In genomic region chr7:44851625-44852234, GRCm38 (mm10) we compare ENCODE assay signal across 9 mouse cellular contexts. TPM values are rescaled to one million over a fixed set of nuclear protein-coding genes. Genes with fewer than 3 reads are reported as not detected.
DNase-seq lines count a peak whose midpoint lies in the region; ATAC-seq lines count a peak whose summit lies in the region.
"Had no signal": no experiment of that assay in that cellular context is flagged by ENCODE, and none has a peak within 500 bp of the region (broad histone marks: within the 10 kb centered on the region; RNA-seq: fewer than 3 reads in every experiment).

No protein-coding gene starts in this region.

- peaks cover 24% of the 10 kb centered on the region for H3K36me3 ChIP-seq in heart, embryonic 12.5 days
- peaks cover 14% of the 10 kb centered on the region for H3K36me3 ChIP-seq in midbrain, embryonic 12.5 days
- H3K36me3 ChIP-seq in midbrain, embryonic 14.5 days (ENCODE audit: control insufficient read depth, insufficient read depth, low read length): peaks cover 20% of the 10 kb centered on the region
- H3K36me3 ChIP-seq in intestine, embryonic 15.5 days: peaks cover 13% of the 10 kb centered on the region
- peaks cover 12% of the 10 kb centered on the region for H3K36me3 ChIP-seq in neural tube, embryonic 15.5 days

- no peak for DNase-seq in heart, postnatal 10 days
- no peak for DNase-seq in midbrain, embryonic 14.5 days
- DNase-seq in retina, postnatal 1 day: no peak
- DNase-seq: kidney, postnatal 36 days had no signal

- peaks cover 67% of the 10 kb centered on the region for H3K4me1 ChIP-seq in heart, embryonic 12.5 days (replicated peaks)
- peaks cover 59% of the 10 kb centered on the region for H3K4me1 ChIP-seq in midbrain, embryonic 12.5 days
- peaks cover 40% of the 10 kb centered on the region for H3K4me1 ChIP-seq in midbrain, embryonic 14.5 days (ENCODE audit: control insufficient read depth, insufficient read depth, low read length)
- peaks cover 56% of the 10 kb centered on the region for H3K4me1 ChIP-seq in intestine, embryonic 15.5 days (replicated peaks)
- H3K4me1 ChIP-seq in neural tube, embryonic 15.5 days: peaks cover 73% of the 10 kb centered on the region

- H3K4me2 ChIP-seq in heart, embryonic 12.5 days: peak overlapping the region; percentile 94; the same call in 1 of the 2 replicates
- 0 out of 2 replicates have a peak overlapping the region, but pooled peaks have one; percentile 89 for H3K4me2 ChIP-seq in midbrain, embryonic 12.5 days (replicated peaks)
- H3K4me2 ChIP-seq in midbrain, embryonic 14.5 days (ENCODE audit: low read length): no peak overlapping the region
- 0 out of 2 replicates have a peak overlapping the region, but pooled peaks have one; percentile 85 for H3K4me2 ChIP-seq in intestine, embryonic 15.5 days (replicated peaks)
- 0 out of 2 replicates have a peak overlapping the region, but pooled peaks have one; percentile 75 for H3K4me2 ChIP-seq in neural tube, embryonic 15.5 days

- H3K27me3 ChIP-seq in heart, embryonic 12.5 days (replicated peaks): no peaks in the 10 kb centered on the region
- H3K27me3 ChIP-seq in midbrain, embryonic 12.5 days: no peaks in the 10 kb centered on the region
- no peaks in the 10 kb centered on the region for H3K27me3 ChIP-seq in midbrain, embryonic 14.5 days (ENCODE audit: control insufficient read depth, insufficient read depth, low read length)
- H3K27me3 ChIP-seq in intestine, embryonic 15.5 days (replicated peaks): no peaks in the 10 kb centered on the region
- H3K27me3 ChIP-seq in neural tube, embryonic 15.5 days (replicated peaks): no peaks in the 10 kb centered on the region
- H3K27me3 ChIP-seq: CH12.LX had no signal

- H3K9me3 ChIP-seq in heart, embryonic 12.5 days (replicated peaks): no peaks in the 10 kb centered on the region
- no peaks in the 10 kb centered on the region for H3K9me3 ChIP-seq in midbrain, embryonic 12.5 days
- no peaks in the 10 kb centered on the region for H3K9me3 ChIP-seq in midbrain, embryonic 14.5 days (ENCODE audit: control insufficient read depth, low read length)
- no peaks in the 10 kb centered on the region for H3K9me3 ChIP-seq in intestine, embryonic 15.5 days
- H3K9me3 ChIP-seq in neural tube, embryonic 15.5 days (replicated peaks): no peaks in the 10 kb centered on the region

- no peak overlapping the region for H3K27ac ChIP-seq in heart, embryonic 12.5 days (ENCODE audit: poor library complexity, severe bottlenecking)
- H3K27ac ChIP-seq in midbrain, embryonic 12.5 days (replicated peaks): no peak overlapping the region
- no peak overlapping the region for H3K27ac ChIP-seq in midbrain, embryonic 14.5 days (replicated peaks; ENCODE audit: low read depth, low read length)
- no peak overlapping the region for H3K27ac ChIP-seq in intestine, embryonic 15.5 days
- no peak overlapping the region for H3K27ac ChIP-seq in neural tube, embryonic 15.5 days (replicated peaks)

- ATAC-seq in heart, embryonic 12.5 days (ENCODE audit: insufficient number of reproducible peaks, low FRiP score): no peak
- ATAC-seq in midbrain, embryonic 12.5 days (ENCODE audit: low FRiP score, low read depth): no peak
- ATAC-seq in midbrain, embryonic 14.5 days (ENCODE audit: low FRiP score, low TSS enrichment): no peak
- no peak for ATAC-seq in intestine, embryonic 15.5 days
- no peak for ATAC-seq in neural tube, embryonic 15.5 days (ENCODE audit: low FRiP score)

- H3K4me3 ChIP-seq in heart, embryonic 12.5 days: peak overlapping the region; percentile 91; the same call in 1 of the 2 replicates
- no peak overlapping the region for H3K4me3 ChIP-seq in midbrain, embryonic 12.5 days
- H3K4me3 ChIP-seq in midbrain, embryonic 14.5 days (replicated peaks; ENCODE audit: low read depth, low read length): no peak overlapping the region
- no peak overlapping the region; the same call in 1 of the 2 replicates for H3K4me3 ChIP-seq in intestine, embryonic 15.5 days (replicated peaks)
- H3K4me3 ChIP-seq in neural tube, embryonic 15.5 days (replicated peaks): no peak overlapping the region

- intact Hi-C loops in heart, postnatal 10 days (cut with DNase I): no loop called here

- 93% methylated on average over 12 of the region's 12 CpGs for WGBS in heart, embryonic 12.5 days
- WGBS in midbrain, embryonic 12.5 days: 94% methylated on average over 12 of the region's 12 CpGs
- WGBS in midbrain, embryonic 14.5 days: 94% methylated on average over 12 of the region's 12 CpGs
- WGBS in intestine, embryonic 15.5 days: 90% methylated on average over 12 of the region's 12 CpGs
- WGBS in neural tube, embryonic 15.5 days: 93% methylated on average over 12 of the region's 12 CpGs

- peak overlapping the region; percentile 94 for H3K9ac ChIP-seq in heart, embryonic 12.5 days
- H3K9ac ChIP-seq in midbrain, embryonic 12.5 days (replicated peaks): no peak overlapping the region
- no peak overlapping the region for H3K9ac ChIP-seq in midbrain, embryonic 14.5 days (replicated peaks; ENCODE audit: low read length)
- H3K9ac ChIP-seq in intestine, embryonic 15.5 days: 0 out of 2 replicates have a peak overlapping the region, but pooled peaks have one; percentile 76
- no peak overlapping the region; the same call in 1 of the 2 replicates for H3K9ac ChIP-seq in neural tube, embryonic 15.5 days (replicated peaks)

RNA-seq across cellular contexts. Expression of gene Tbc1d17, which starts 2.9 kb away (rescaled TPM):
- polyA plus RNA-seq in heart, embryonic 12.5 days (2016; fragmentation: Nextera tagmentation; extraction: Ambion mirVana): 60.0 and 61.2 TPM in 2 replicates
- total RNA-seq in heart, postnatal 10 days (2021): 10 to 100 TPM; 38.4 to 44.7 TPM
- 97.5 and 101 TPM in 2 replicates for polyA plus RNA-seq in midbrain, embryonic 12.5 days (2016; fragmentation: Nextera tagmentation; extraction: Ambion mirVana)
- 107 and 122 TPM in 2 replicates for polyA plus RNA-seq in midbrain, embryonic 14.5 days (2014; fragmentation: Nextera tagmentation; extraction: Ambion mirVana)
- 71.0 and 71.3 TPM in 2 replicates for polyA plus RNA-seq in intestine, embryonic 15.5 days (2015; fragmentation: Nextera tagmentation; extraction: Ambion mirVana)
- polyA plus RNA-seq in neural tube, embryonic 15.5 days (2015; fragmentation: Nextera tagmentation; extraction: Ambion mirVana): 105 and 110 TPM in 2 replicates

RNA-seq across cellular contexts. Expression of gene Akt1s1, which starts 2.9 kb away (rescaled TPM):
- polyA plus RNA-seq in heart, embryonic 12.5 days (2016; fragmentation: Nextera tagmentation; extraction: Ambion mirVana): 105 and 108 TPM in 2 replicates
- total RNA-seq in heart, postnatal 10 days (2021): 10 to 100 TPM; 76.8 to 78.4 TPM
- polyA plus RNA-seq in midbrain, embryonic 12.5 days (2016; fragmentation: Nextera tagmentation; extraction: Ambion mirVana): 92.0 and 99.2 TPM in 2 replicates
- polyA plus RNA-seq in midbrain, embryonic 14.5 days (2014; fragmentation: Nextera tagmentation; extraction: Ambion mirVana): 61.9 and 63.7 TPM in 2 replicates
- 112 and 116 TPM in 2 replicates for polyA plus RNA-seq in intestine, embryonic 15.5 days (2015; fragmentation: Nextera tagmentation; extraction: Ambion mirVana)
- 89.9 and 92.0 TPM in 2 replicates for polyA plus RNA-seq in neural tube, embryonic 15.5 days (2015; fragmentation: Nextera tagmentation; extraction: Ambion mirVana)

RNA-seq across cellular contexts. Expression of gene Pnkp, which starts 5.2 kb away (rescaled TPM):
- polyA plus RNA-seq in heart, embryonic 12.5 days (2016; fragmentation: Nextera tagmentation; extraction: Ambion mirVana): 23.3 and 27.0 TPM in 2 replicates
- total RNA-seq in heart, postnatal 10 days (2021): 10 to 100 TPM; 18.1 to 21.6 TPM
- polyA plus RNA-seq in midbrain, embryonic 12.5 days (2016; fragmentation: Nextera tagmentation; extraction: Ambion mirVana): 36.4 and 44.0 TPM in 2 replicates
- 28.8 and 30.4 TPM in 2 replicates for polyA plus RNA-seq in midbrain, embryonic 14.5 days (2014; fragmentation: Nextera tagmentation; extraction: Ambion mirVana)
- polyA plus RNA-seq in intestine, embryonic 15.5 days (2015; fragmentation: Nextera tagmentation; extraction: Ambion mirVana): 25.9 and 29.0 TPM in 2 replicates
- 29.2 and 29.6 TPM in 2 replicates for polyA plus RNA-seq in neural tube, embryonic 15.5 days (2015; fragmentation: Nextera tagmentation; extraction: Ambion mirVana)

RNA-seq across cellular contexts. Expression of gene Ptov1, which starts 17.9 kb away (rescaled TPM):
- polyA plus RNA-seq in heart, embryonic 12.5 days (2016; fragmentation: Nextera tagmentation; extraction: Ambion mirVana): 308 and 321 TPM in 2 replicates
- 100 to 1,000 TPM; 189 to 196 TPM for total RNA-seq in heart, postnatal 10 days (2021)
- polyA plus RNA-seq in midbrain, embryonic 12.5 days (2016; fragmentation: Nextera tagmentation; extraction: Ambion mirVana): 605 and 652 TPM in 2 replicates
- 480 and 508 TPM in 2 replicates for polyA plus RNA-seq in midbrain, embryonic 14.5 days (2014; fragmentation: Nextera tagmentation; extraction: Ambion mirVana)
- polyA plus RNA-seq in intestine, embryonic 15.5 days (2015; fragmentation: Nextera tagmentation; extraction: Ambion mirVana): 239 and 253 TPM in 2 replicates
- 433 and 459 TPM in 2 replicates for polyA plus RNA-seq in neural tube, embryonic 15.5 days (2015; fragmentation: Nextera tagmentation; extraction: Ambion mirVana)

RNA-seq across cellular contexts. Expression of gene Atf5, which starts 35.3 kb away (rescaled TPM):
- 2.6 and 2.7 TPM in 2 replicates for polyA plus RNA-seq in heart, embryonic 12.5 days (2016; fragmentation: Nextera tagmentation; extraction: Ambion mirVana)
- 10 to 100 TPM; 50.4 to 51.3 TPM for total RNA-seq in heart, postnatal 10 days (2021)
- polyA plus RNA-seq in midbrain, embryonic 12.5 days (2016; fragmentation: Nextera tagmentation; extraction: Ambion mirVana): 5.6 and 6.3 TPM in 2 replicates
- polyA plus RNA-seq in midbrain, embryonic 14.5 days (2014; fragmentation: Nextera tagmentation; extraction: Ambion mirVana): 2.2 and 2.8 TPM in 2 replicates
- 6.2 and 6.6 TPM in 2 replicates for polyA plus RNA-seq in intestine, embryonic 15.5 days (2015; fragmentation: Nextera tagmentation; extraction: Ambion mirVana)
- 3.6 and 4.1 TPM in 2 replicates for polyA plus RNA-seq in neural tube, embryonic 15.5 days (2015; fragmentation: Nextera tagmentation; extraction: Ambion mirVana)

Comparison
In these comparisons a context has a peak if more than half of its experiments do, and no peak if none do; other contexts are left out.
1. H3K9ac ChIP-seq: peak in heart, embryonic 12.5 days (single experiment) and intestine, embryonic 15.5 days (single experiment); none in midbrain, embryonic 12.5 days (single experiment), midbrain, embryonic 14.5 days (single experiment) and neural tube, embryonic 15.5 days (single experiment).